Mouse (Mus musculus): ENCODE measurements at regions not wholly inside any gene's neighbourhood (a gene's known extent, or its start where the extent isn't known, plus 50 kb on each side); places are given as distances from the start of the nearest gene placed in this dataset.

GRCm38 (mm10) chr9:102782926-102783850 is 51.5 kb upstream of the Ryk start:
- no peak for DNase-seq

- peak; percentile 76 to 91 for DNase-seq
Observed at GRCm38 (mm10) chr9:102784329-102785026, 50.2 kb upstream of the Ryk start.

All from cerebellum, adult 18-20 months (tissue).